Mouse (Mus musculus) limb, embryonic 14.5 days (tissue): Measurements from ENCODE around the gene Mdfi. TPM values are rescaled to one million over a fixed set of nuclear protein-coding genes. Genes with fewer than 3 reads are reported as not detected.
"Not testable (repeated sequence)": the region's sequence is repeated elsewhere in the genome, so short reads cannot be mapped to it uniquely, and the experiment has no call there.

Experiments used
- ATAC-seq: fragments of 200-750 bp; cut with Nextera tagmentation; 2 replicates; pipeline ENCODE4 v1.8.0; 2017; ENCODE audit warnings: low read depth, moderate number of reproducible peaks, moderate TSS enrichment; ENCODE audit not compliant: low FRiP score
- DNase-seq: peaks from one replicate; pipeline ENCODE4 v3.0.0-alpha.2; 2015; ENCODE audit warnings: low spot score
- H3K27ac ChIP-seq: fragments of 300-500 bp; sonication (generic); replicated peaks from 2 replicates; pipeline ENCODE4 v1.5.1; 2014; ENCODE audit warnings: low read depth, mild to moderate bottlenecking, low read length, moderate library complexity, mixed read lengths
- H3K27me3 ChIP-seq: fragments of 300-500 bp; sonication (generic); 2 replicates; pipeline ENCODE4 v1.6.1; 2014; ENCODE audit warnings: low read length, mixed read lengths; ENCODE audit not compliant: control insufficient read depth, insufficient read depth
- H3K36me3 ChIP-seq: fragments of 300-500 bp; sonication (generic); 2 replicates; pipeline ENCODE4 v1.6.1; 2014; ENCODE audit warnings: mild to moderate bottlenecking, low read length, moderate library complexity, mixed read lengths; ENCODE audit not compliant: control insufficient read depth, insufficient read depth
- H3K4me1 ChIP-seq: fragments of 300-500 bp; sonication (generic); 2 replicates; pipeline ENCODE4 v1.6.1; 2014; ENCODE audit warnings: antibody characterized with exemption, low read length, mixed read lengths; ENCODE audit not compliant: control insufficient read depth, insufficient read depth
- H3K4me2 ChIP-seq: fragments of 300-500 bp; sonication (generic); replicated peaks from 2 replicates; pipeline ENCODE4 v1.6.1; 2014; ENCODE audit warnings: low read depth, mild to moderate bottlenecking, low read length, moderate library complexity; ENCODE audit not compliant: severe bottlenecking
- H3K4me3 ChIP-seq: fragments of 300-500 bp; sonication (generic); replicated peaks from 2 replicates; pipeline ENCODE4 v1.5.1; 2014; ENCODE audit warnings: low read length
- H3K9ac ChIP-seq: fragments of 300-500 bp; sonication (generic); 2 replicates; pipeline ENCODE4 v1.6.1; 2014; ENCODE audit warnings: mild to moderate bottlenecking, low read depth, low read length, moderate library complexity; ENCODE audit not compliant: severe bottlenecking
- H3K9me3 ChIP-seq: fragments of 300-500 bp; sonication (generic); 2 replicates; pipeline ENCODE4 v1.6.1; 2016; ENCODE audit warnings: low read length; ENCODE audit not compliant: control insufficient read depth
- POLR2A ChIP-seq: fragments of 200-500 bp; IDR thresholded peaks from 2 replicates; pipeline ENCODE4 v1.8.0; 2012; ENCODE audit warnings: inconsistent platforms, mild to moderate bottlenecking, moderate library complexity, borderline replicate concordance; ENCODE audit not compliant: insufficient read depth, insufficient read length; ENCODE audit errors: extremely low read depth
- WGBS: fragments of 180-500 bp; shearing (Covaris S2); extraction: QIAGEN DNeasy Blood & Tissue Kit; methylation state at CpG from one replicate; pipeline ENCODE4 v1.1.7; 2014; 5-methylcytosine and 5-hydroxymethylcytosine counted together
- polyA plus RNA-seq, 2 experiments: library from polyadenylated mRNA; depleted of rRNA in 1 of 2; stranded (reverse) in 1 of 2; unstranded in 1 of 2; fragments of >200 nt; fragmentation: Nextera tagmentation in 1 of 2; extraction: Ambion mirVana in 1 of 2; gene quantifications; 2 replicates each; pipeline versions ENCODE4 v1.2.1 to v1.2.3; 2012 to 2014

The Mdfi gene
- polyA plus RNA-seq, 2 experiments: 57.5 to 281 TPM

DNA sequence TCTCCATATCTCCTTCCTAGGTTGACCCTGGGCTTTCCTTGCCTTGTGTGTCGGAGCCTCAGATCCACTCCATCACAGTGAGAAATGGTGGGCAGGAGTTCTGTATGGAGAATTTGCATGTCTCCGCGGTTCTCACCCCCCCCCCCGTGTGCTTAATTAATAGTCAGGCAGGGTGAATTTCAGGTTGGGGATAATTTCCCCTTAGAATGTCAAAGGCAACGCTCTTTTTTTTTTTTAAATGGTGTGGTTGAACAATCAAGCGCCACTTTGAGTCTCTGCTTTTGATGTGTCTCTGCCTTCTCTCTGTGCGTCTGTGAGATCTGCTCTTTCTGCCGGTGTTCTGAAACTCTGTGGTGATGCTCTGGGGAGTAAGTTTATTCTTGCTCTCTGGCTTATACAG, 20.4 kb upstream of the Mdfi start:
- Histone ChIP-seq H3K4me2 (no peak overlapping the region), H3K4me1 (peaks cover 6% of the 10 kb centered on the region), H3K27ac (no peak overlapping the region), H3K4me3 (no peak overlapping the region), H3K9me3 (0 out of 2 replicates have a peak, but pooled peaks cover 3% of the 10 kb centered on the region), H3K27me3 (no peaks in the 10 kb centered on the region), H3K36me3 (no peaks in the 10 kb centered on the region), H3K9ac (no peak overlapping the region)
- no peak for TF ChIP-seq POLR2A
- no peak for DNase-seq
- ATAC-seq: no peak
- 76% methylated on average over 8 of the region's 8 CpGs for WGBS

DNA sequence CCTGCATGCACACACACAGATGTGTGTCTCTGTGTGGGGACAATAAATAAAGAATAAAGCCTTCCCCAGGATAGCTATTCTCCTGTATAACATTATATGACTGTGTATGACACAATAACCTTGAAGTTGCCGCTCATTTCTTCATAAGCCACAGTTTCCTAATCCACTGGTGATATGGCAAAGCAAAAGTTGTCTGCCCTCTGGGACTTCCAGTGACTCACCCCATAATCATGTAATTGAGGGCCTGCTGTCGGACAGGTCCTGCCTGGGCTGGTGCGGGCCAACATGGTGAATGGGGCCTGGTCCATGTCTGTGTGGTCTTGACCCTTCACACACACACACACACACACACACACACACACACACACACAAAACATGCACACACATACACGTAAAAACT, 19.3 kb upstream of the Mdfi start:
- Histone ChIP-seq H3K9me3 (0 out of 2 replicates have a peak, but pooled peaks cover 3% of the 10 kb centered on the region), H3K4me2 (no peak overlapping the region), H3K4me3 (no peak overlapping the region), H3K27me3 (no peaks in the 10 kb centered on the region), H3K36me3 (no peaks in the 10 kb centered on the region), H3K9ac (no peak overlapping the region), H3K27ac (no peak overlapping the region), H3K4me1 (peaks cover 6% of the 10 kb centered on the region)
- ATAC-seq (no peak), DNase-seq (no peak)
- WGBS: 85% methylated on average over 4 of the region's 4 CpGs
- no peak for TF ChIP-seq POLR2A

DNA sequence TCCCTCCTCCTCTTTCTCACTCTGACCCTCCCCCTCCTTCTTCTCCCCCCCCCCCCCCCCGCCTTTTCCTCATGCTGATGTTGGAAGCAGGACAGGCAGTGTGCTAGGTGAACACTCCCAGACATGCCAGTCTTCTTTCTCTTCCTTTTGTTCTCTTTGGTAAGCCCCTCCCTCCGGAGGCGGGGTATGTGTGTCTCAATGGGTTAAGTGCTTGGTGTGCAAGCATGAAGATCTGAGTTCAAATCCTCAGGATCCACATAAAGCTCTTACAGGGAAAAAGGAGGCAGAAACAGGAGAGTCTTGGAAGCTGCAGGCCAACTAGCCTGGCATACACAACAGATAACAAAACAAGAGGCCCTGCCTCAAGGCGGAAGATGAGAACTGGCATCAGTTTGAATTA, 18.8 kb upstream of the Mdfi start:
- no peaks in the 10 kb centered on the region for H3K36me3 ChIP-seq
- no peak for DNase-seq
- no peak overlapping the region for H3K27ac ChIP-seq
- no peak for TF ChIP-seq POLR2A
- ATAC-seq: no peak
- H3K27me3 ChIP-seq: no peaks in the 10 kb centered on the region
- peaks cover 6% of the 10 kb centered on the region for H3K4me1 ChIP-seq
- H3K9me3 ChIP-seq: 0 out of 2 replicates have a peak, but pooled peaks cover 3% of the 10 kb centered on the region
- H3K9ac ChIP-seq: no peak overlapping the region
- no peak overlapping the region for H3K4me2 ChIP-seq
- no peak overlapping the region for H3K4me3 ChIP-seq
- 96% methylated on average over 3 of the region's 4 CpGs for WGBS

DNA sequence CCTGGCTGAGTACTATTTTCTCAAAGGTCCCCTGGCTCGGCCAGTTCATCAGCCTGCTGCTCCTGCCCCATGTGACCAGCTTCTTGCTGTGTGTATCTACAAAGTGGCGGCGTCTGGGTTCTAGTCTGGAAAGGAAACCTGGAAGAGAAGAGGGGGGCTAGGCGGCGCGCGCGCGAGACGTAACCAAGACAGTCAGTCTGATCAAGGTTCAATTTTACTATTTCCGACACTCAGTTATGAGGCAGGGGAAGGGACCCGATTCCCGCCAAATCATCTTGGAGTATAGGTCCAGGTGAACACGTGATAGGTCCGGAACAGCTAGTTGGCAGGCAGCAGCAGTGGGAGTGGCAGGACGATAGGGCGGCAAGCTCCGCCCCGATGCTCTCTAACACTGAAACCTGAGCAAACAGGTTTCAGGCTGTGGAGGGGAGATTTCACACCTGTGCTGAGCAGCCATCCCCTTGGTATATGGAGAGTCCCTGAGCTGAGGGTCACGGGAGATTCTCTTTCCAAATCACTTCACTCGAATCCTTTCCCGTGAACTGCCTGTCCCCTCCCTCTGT, 17.4 kb upstream of the Mdfi start:
- not testable (repeated sequence) for H3K9me3 ChIP-seq, DNase-seq, H3K27me3 ChIP-seq, H3K36me3 ChIP-seq, H3K4me1 ChIP-seq, H3K27ac ChIP-seq
- H3K4me3 ChIP-seq: peak overlapping the region; percentile 21
- 7% methylated on average over 20 of the region's 22 CpGs for WGBS
- ATAC-seq: peak; percentile 53
- H3K9ac ChIP-seq: peak overlapping the region; percentile 31; the same call in 1 of the 2 replicates
- H3K4me2 ChIP-seq: peak overlapping the region; percentile 46

DNA sequence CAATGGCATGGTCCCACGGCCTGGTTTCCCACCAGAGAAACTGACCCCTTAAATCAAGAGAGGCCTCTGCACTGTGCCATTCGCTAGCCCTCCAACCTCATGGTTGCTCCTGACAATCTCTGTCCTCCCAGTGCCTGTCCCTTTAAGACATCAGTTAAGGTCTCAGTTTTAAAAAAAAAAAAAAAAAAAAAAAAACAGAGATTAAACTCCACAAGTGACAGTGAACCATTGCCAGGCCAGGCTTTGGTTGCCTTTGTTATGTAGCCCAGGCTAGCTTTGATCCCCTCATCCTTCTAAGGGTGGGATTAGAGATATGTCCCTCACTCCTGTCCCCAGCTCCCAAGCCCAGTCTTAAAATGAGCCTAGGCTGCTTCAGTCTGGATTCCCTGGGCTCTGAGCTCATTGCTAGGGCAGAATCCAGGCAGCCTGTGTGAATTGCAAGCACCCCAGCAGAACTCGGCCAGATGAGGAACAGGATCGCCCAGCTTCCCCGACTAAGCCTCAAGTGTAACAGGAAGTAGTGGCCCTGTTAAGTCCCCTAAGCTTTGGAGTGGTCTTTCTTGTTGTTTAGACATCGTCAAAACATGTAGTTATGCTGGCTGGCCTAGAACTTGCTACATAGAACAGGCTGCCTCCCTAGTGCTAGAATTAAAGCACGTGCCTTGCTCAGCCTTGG, 16.3 kb upstream of the Mdfi start:
- DNase-seq (no peak), ATAC-seq (no peak)
- Histone ChIP-seq H3K27ac (no peak overlapping the region), H3K27me3 (no peaks in the 10 kb centered on the region), H3K9ac (no peak overlapping the region), H3K4me2 (no peak overlapping the region), H3K9me3 (0 out of 2 replicates have a peak, but pooled peaks cover 3% of the 10 kb centered on the region), H3K4me1 (peaks cover 6% of the 10 kb centered on the region), H3K36me3 (no peaks in the 10 kb centered on the region), H3K4me3 (no peak overlapping the region)
- WGBS: 69% methylated on average over 7 of the region's 7 CpGs
- TF ChIP-seq POLR2A: no peak

DNA sequence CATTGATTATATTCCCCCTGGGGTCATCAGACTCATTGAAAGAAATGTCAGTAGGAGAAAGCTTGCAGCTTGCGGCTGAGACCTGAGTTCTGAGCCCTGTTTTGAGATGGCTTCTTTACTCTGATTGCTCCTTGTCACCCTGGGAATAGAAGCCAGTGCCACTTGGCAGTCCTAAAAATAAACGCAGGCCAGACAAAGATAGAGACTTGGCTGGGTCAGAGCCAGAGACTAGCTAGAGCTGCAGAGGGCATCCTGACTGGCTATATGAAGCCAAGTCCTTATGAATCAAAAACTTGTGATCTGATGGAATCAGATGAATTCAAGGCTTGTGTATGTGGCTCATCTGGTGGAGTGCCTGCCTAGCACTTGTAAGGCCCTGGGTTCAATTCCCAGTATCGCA, 15.5 kb upstream of the Mdfi start:
- no peaks in the 10 kb centered on the region for H3K27me3 ChIP-seq
- 87% methylated on average over 3 of the region's 3 CpGs for WGBS
- ATAC-seq: no peak

More for the DNA sequence above, 15.5 kb upstream of the Mdfi start:
- DNase-seq: no peak
- Histone ChIP-seq H3K4me3 (no peak overlapping the region), H3K4me2 (no peak overlapping the region), H3K9me3 (no peaks in the 10 kb centered on the region), H3K4me1 (peaks cover 6% of the 10 kb centered on the region), H3K27ac (no peak overlapping the region), H3K36me3 (no peaks in the 10 kb centered on the region), H3K9ac (no peak overlapping the region)
- TF ChIP-seq POLR2A: no peak
